Comparison of ENCODE assay signal across 8 mouse cellular contexts in genomic region chr11:75254252-75254912, GRCm38 (mm10).
DNase-seq lines count a peak whose midpoint lies in the region; ATAC-seq and TF ChIP-seq lines count a peak whose summit lies in the region.

No protein-coding gene starts in this region.

- H3K27me3 ChIP-seq in erythroblast, embryonic 14.5 days (ENCODE audit: control insufficient read depth) = peaks cover 3% of the 10 kb centered on the region
- H3K27me3 ChIP-seq in liver, embryonic 11.5 days (replicated peaks; ENCODE audit: control insufficient read depth, insufficient read depth, low read length) = no peaks in the 10 kb centered on the region
- no peaks in the 10 kb centered on the region for H3K27me3 ChIP-seq in cerebellum, adult 2 months (ENCODE audit: control insufficient read depth, insufficient read depth, low read length)

- H3K36me3 ChIP-seq in erythroblast, embryonic 14.5 days (ENCODE audit: control insufficient read depth) = no peaks in the 10 kb centered on the region
- no peaks in the 10 kb centered on the region for H3K36me3 ChIP-seq in liver, embryonic 11.5 days (ENCODE audit: control insufficient read depth, insufficient read depth, low read length)

- DNase-seq in 3134 (ENCODE audit: extremely low read depth, insufficient read length, low spot score) (peak; percentile 56), ES-CJ7 (ENCODE audit: low read depth, low spot score) (peak; percentile 31)
- DNase-seq in liver, embryonic 11.5 days (ENCODE audit: low spot score) = no peak
- DNase-seq in right cerebral cortex, adult 2 months (ENCODE audit: low spot score in 2 of 2) = peak; percentile 71 to 78
- DNase-seq in cerebellum, adult 2 months = no peak
- DNase-seq in embryo, embryonic 10 days (ENCODE audit: low spot score) = no peak

- TF ChIP-seq CTCF in cerebellum, adult 2 months (IDR thresholded peaks at IDR 0.05; ENCODE audit: borderline replicate concordance, insufficient read depth, low read depth, low read length) = no peak

- no peak for TF ChIP-seq POLR2A in cerebellum, adult 2 months (IDR thresholded peaks at IDR 0.05; ENCODE audit: borderline replicate concordance, insufficient read depth, low read length)

- peak; percentile 52 to 68; a peak in 3 of 4 replicates for ATAC-seq in hematopoietic stem cell, adult 5-6 weeks (replicated peaks in 1 of 2; ENCODE audit: insufficient read depth in 1 of 2, low FRiP score in 2 of 2, low TSS enrichment in 1 of 2, low read depth in 1 of 2, poor library complexity in 2 of 2, severe bottlenecking in 2 of 2)
- ATAC-seq in liver, embryonic 11.5 days (replicated peaks; ENCODE audit: low FRiP score) = peak; percentile 93

- H3K27ac ChIP-seq in liver, embryonic 11.5 days (ENCODE audit: low read depth, low read length) = no peak overlapping the region
- no peak overlapping the region for H3K27ac ChIP-seq in cerebellum, adult 2 months (ENCODE audit: insufficient read depth, low read length)

- H3K4me2 ChIP-seq in liver, embryonic 11.5 days = peak overlapping the region; percentile 50

- H3K9me3 ChIP-seq in erythroblast, embryonic 14.5 days (ENCODE audit: control insufficient read depth, low read length) = no peaks in the 10 kb centered on the region
- H3K9me3 ChIP-seq in liver, embryonic 11.5 days (ENCODE audit: control insufficient read depth, low read length) = no peaks in the 10 kb centered on the region

- no peak overlapping the region for H3K9ac ChIP-seq in liver, embryonic 11.5 days (ENCODE audit: low read depth, low read length)

- peaks cover 16% of the 10 kb centered on the region for H3K4me1 ChIP-seq in erythroblast, embryonic 14.5 days (ENCODE audit: control insufficient read depth)
- peaks cover 12% of the 10 kb centered on the region for H3K4me1 ChIP-seq in liver, embryonic 11.5 days (replicated peaks; ENCODE audit: control insufficient read depth, insufficient read depth, low read length)
- H3K4me1 ChIP-seq in cerebellum, adult 2 months (ENCODE audit: control insufficient read depth, insufficient read depth, low read length) = peaks cover 54% of the 10 kb centered on the region

- H3K4me3 ChIP-seq in erythroblast, embryonic 14.5 days (replicated peaks) = peak overlapping the region; percentile 50
- 0 out of 2 replicates have a peak overlapping the region, but pooled peaks have one; percentile 6 for H3K4me3 ChIP-seq in liver, embryonic 11.5 days (ENCODE audit: low read depth, low read length)
- no peak overlapping the region for H3K4me3 ChIP-seq in cerebellum, adult 2 months (replicated peaks; ENCODE audit: insufficient read depth, low read depth, low read length)

- 54% methylated on average over 13 of the region's 13 CpGs for WGBS in liver, embryonic 11.5 days
- 72% methylated on average over 13 of the region's 13 CpGs for WGBS in cerebellum, adult 2 months

Comparison
In these comparisons a context has a peak if more than half of its experiments do, and no peak if none do; other contexts are left out.
1. DNase-seq: peak in 3134 (single experiment), ES-CJ7 (single experiment) and right cerebral cortex, adult 2 months (2 of 2); none in liver, embryonic 11.5 days (single experiment), cerebellum, adult 2 months (0 of 2) and embryo, embryonic 10 days (single experiment).